Mouse (Mus musculus): ENCODE results near the gene Polr3f.

Polr3f gene

GRCm38 (mm10) chr2:144526981-144527820 is at the start of gene Polr3f, which contains the start of gene Dzank1:
TSS of gene Polr3f (plus strand) at chr2:144527718.
TSS of gene Dzank1 (minus strand) at chr2:144527414.
- peak; percentile 96 for ATAC-seq (ENCODE audit: insufficient number of reproducible peaks, low FRiP score, low TSS enrichment)

- no peak for ATAC-seq (ENCODE audit: insufficient number of reproducible peaks, low FRiP score, low TSS enrichment)
These were observed 48.1 kb upstream of the Polr3f start for GRCm38 (mm10) chr2:144479421-144479820.

GRCm38 (mm10) chr2:144484084-144484483 is 43.4 kb upstream of the Polr3f start:
- ATAC-seq (ENCODE audit: insufficient number of reproducible peaks, low FRiP score, low TSS enrichment): no peak

- ATAC-seq (ENCODE audit: insufficient number of reproducible peaks, low FRiP score, low TSS enrichment): no peak
These were observed 42.1 kb upstream of the Polr3f start for GRCm38 (mm10) chr2:144485439-144485838.

DNA sequence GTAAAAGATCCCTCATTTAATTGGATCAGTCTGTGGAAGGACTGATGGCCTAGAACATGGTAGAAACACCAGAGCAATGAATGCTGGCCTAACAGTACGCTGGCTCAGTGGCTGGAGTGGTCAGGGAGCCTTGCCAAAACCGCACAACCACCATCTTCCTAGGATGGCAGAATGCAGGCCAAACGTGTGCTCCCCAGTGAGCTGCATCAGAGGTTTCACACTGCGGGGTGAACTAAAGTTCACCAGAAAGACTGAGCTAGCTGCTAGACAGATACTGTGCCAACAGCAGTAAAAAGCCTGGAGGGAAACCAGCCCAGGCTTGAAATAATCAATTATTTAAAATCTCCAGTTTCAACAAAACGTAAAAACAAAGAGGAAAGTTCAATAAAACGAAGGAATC is 40.0 kb upstream of the Polr3f start:
- ATAC-seq (ENCODE audit: insufficient number of reproducible peaks, low FRiP score, low TSS enrichment): no peak

- no peak for ATAC-seq (ENCODE audit: insufficient number of reproducible peaks, low FRiP score, low TSS enrichment)
These were observed 38.2 kb upstream of the Polr3f start for GRCm38 (mm10) chr2:144489342-144489741.

DNA sequence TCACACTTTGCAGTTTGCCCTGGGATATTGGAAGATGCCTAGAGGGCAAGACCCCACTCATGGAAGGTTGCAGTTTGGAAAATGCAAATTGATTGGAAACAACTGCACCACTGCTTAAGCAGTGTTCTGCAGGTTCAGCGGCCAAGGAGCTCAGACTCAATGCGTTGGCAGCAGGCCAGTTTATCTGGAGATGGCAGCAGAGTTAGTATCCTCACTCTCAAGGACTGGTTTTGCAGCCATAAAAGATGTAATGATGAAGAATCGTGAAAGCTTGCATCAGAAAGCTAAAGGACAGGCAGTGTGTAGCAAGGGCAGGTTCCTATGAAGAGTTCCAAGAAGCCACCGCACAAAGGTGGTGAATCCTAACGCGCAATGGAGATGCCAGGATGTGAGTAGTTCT is 25.4 kb upstream of the Polr3f start:
- no peak for ATAC-seq (ENCODE audit: insufficient number of reproducible peaks, low FRiP score, low TSS enrichment)

- ATAC-seq (ENCODE audit: insufficient number of reproducible peaks, low FRiP score, low TSS enrichment): no peak
These were observed 12.9 kb upstream of the Polr3f start for GRCm38 (mm10) chr2:144514619-144515018.

- ATAC-seq (ENCODE audit: insufficient number of reproducible peaks, low FRiP score, low TSS enrichment): no peak
These were observed 7.7 kb upstream of the Polr3f start for GRCm38 (mm10) chr2:144519772-144520171.

- no peak for ATAC-seq (ENCODE audit: insufficient number of reproducible peaks, low FRiP score, low TSS enrichment)
These were observed 1.7 kb upstream of the Polr3f start for GRCm38 (mm10) chr2:144525856-144526255.

GRCm38 (mm10) chr2:144527821-144528174 is 280 bp downstream of the Polr3f start:
- peak; percentile 29; the same call in 1 of the 2 replicates for ATAC-seq (ENCODE audit: insufficient number of reproducible peaks, low FRiP score, low TSS enrichment)

GRCm38 (mm10) chr2:144537123-144537522 is 9.6 kb downstream of the Polr3f start:
- no peak for ATAC-seq (ENCODE audit: insufficient number of reproducible peaks, low FRiP score, low TSS enrichment)

DNA sequence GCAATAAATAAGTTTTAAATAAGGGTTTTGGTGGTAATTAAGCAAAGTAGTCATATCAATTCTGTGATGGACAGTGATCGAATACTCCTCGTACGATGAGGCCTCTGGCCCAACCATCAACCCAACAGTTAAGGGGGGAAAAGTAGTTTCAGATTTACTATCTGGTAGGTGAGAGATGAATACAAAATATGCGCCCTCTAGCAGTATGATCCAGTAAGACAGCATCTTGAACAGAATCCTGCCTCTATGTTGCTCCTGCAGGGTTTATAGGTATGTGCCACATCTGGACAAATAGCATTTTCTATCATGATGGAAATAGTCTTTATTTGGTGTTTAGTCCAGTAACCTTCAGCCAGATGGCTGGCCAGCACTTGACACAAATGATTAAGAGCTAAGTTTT is 13.7 kb downstream of the Polr3f start:
- ATAC-seq (ENCODE audit: insufficient number of reproducible peaks, low FRiP score, low TSS enrichment): no peak

GRCm38 (mm10) chr2:144543670-144544069 is 16.2 kb downstream of the Polr3f start:
- ATAC-seq (ENCODE audit: insufficient number of reproducible peaks, low FRiP score, low TSS enrichment): no peak

GRCm38 (mm10) chr2:144544630-144545029 is 17.1 kb downstream of the Polr3f start:
- no peak for ATAC-seq (ENCODE audit: insufficient number of reproducible peaks, low FRiP score, low TSS enrichment)

- no peak for ATAC-seq (ENCODE audit: insufficient number of reproducible peaks, low FRiP score, low TSS enrichment)
These were observed 17.5 kb downstream of the Polr3f start for GRCm38 (mm10) chr2:144545061-144545460.

DNA sequence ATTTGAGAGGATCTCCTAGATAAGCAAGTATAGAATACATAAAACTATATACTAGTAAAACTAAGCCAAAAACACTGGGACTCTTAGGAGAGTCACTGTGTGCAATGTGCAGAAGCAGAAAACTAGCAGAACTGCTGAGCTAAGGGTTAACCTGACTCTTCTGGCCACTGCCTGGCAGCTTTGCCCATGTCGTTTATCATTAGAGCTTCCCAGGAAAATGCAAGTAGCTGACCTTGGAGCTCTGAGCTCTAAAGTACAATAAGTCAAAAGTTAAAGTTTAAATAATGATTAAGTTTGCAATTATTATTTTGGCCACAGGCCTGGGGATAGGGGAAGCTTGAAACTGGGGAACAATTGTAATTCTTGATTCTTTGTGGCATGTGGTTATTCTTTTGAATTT is 18.0 kb downstream of the Polr3f start:
- ATAC-seq (ENCODE audit: insufficient number of reproducible peaks, low FRiP score, low TSS enrichment): no peak

GRCm38 (mm10) chr2:144547559-144547958 is 20.0 kb downstream of the Polr3f start:
- no peak for ATAC-seq (ENCODE audit: insufficient number of reproducible peaks, low FRiP score, low TSS enrichment)

DNA sequence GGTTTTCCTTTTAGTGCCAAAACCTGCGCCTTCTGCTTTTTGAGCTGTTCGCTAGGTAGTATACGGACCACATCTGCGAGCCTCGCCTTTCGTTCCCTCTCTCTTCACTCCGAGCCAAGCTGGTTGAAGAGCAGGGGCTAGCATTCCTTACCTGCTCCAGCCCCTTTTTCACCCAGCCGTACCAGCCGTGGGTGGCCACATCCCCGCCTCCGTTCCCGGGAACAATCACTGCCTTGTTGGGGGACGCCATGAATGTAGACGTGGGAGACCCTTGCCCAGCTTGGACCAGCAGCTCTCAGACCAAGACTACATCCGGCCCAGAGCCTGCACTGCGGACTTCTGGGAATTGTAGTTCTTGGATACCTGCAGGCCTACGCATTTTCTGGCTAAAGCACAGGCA is 23.0 kb downstream of the Polr3f start, which contains the start of gene Rbbp9:
Gene Rbbp9 (minus strand): TSS at position 341 of the 400 bp plus-strand sequence.
- peak; percentile 93 for ATAC-seq (ENCODE audit: insufficient number of reproducible peaks, low FRiP score, low TSS enrichment)

DNA sequence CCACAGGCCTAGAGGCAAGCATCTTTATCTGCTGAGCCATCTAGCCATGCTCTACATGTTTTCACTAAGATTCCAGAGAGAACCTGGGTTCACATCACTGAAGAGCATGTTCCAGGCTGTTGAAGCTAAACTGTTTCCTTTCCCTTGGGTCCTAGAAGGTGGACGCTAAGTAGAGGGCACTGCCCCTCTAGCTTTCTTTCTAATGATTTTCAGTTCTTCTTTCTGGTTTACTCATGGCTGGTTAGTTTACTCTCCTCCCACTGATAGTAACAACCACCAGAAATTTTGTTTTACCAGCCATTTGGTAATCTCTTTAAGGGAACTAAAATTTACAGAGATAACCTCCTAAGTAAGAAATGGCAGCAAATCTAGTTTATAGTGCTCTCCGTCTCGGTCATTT is 26.4 kb downstream of the Polr3f start:
- no peak for ATAC-seq (ENCODE audit: insufficient number of reproducible peaks, low FRiP score, low TSS enrichment)

DNA sequence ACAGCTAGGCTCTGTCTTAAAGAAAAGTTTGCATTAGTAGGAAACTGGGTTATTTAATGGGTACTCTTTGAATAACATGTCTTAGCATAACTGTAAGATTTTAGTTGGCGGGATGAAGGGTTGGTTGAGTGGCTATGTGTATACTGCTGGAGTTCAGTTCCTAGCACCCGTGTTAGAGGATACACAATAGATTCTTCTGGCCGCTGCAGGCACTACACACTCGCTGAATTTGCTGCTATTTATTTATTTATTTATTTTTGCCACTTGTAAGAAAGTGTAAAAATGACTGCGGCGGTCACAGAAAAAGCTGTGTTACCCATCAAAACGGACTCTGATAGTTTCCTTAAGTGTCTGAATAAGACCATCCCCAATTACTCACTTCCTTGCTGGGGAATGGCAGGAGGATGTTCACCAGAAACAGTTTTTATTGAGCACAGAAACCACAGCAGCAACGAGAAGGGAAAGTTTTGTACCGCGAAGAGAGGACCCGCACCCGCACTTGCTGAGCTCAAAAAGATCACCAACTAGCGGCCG is 27.8 kb downstream of the Polr3f start:
- no peak for ATAC-seq (ENCODE audit: insufficient number of reproducible peaks, low FRiP score, low TSS enrichment)
